Mouse (Mus musculus) CH12.LX (cell line): ENCODE results near the gene Arl15.

Experiments
- CTCF ChIP-seq, 2 experiments: IDR thresholded peaks in 1 of 2; conservative IDR thresholded peaks in 1 of 2; 2 replicates each; pipeline ENCODE4 v1.5.1; 2011 to 2012; ENCODE audit warnings: low read depth in 2 of 2, low read length in 2 of 2, improper control_type of control experiment in 1 of 2, inconsistent platforms in 1 of 2, mild to moderate bottlenecking in 1 of 2, moderate library complexity in 1 of 2
- EP300 ChIP-seq: IDR thresholded peaks from 2 replicates; pipeline ENCODE4 v1.6.1; 2011; ENCODE audit warnings: low read length, improper control_type of control experiment
- HCFC1 ChIP-seq: IDR thresholded peaks from 2 replicates; pipeline ENCODE4 v1.6.1; 2012; ENCODE audit warnings: low read depth, mild to moderate bottlenecking, inconsistent platforms, low read length, improper control_type of control experiment
- JUND ChIP-seq: conservative IDR thresholded peaks from 2 replicates; pipeline ENCODE4 v1.6.1; 2011; ENCODE audit warnings: low read depth, low read length, improper control_type of control experiment
- NELFE ChIP-seq: IDR thresholded peaks from 2 replicates; pipeline ENCODE4 v1.6.1; 2011; ENCODE audit warnings: low read depth, low read length, improper control_type of control experiment
- POLR2A ChIP-seq: IDR thresholded peaks from 2 replicates; pipeline ENCODE4 v1.6.1; 2011; ENCODE audit warnings: low read depth, mild to moderate bottlenecking, improper control_type of control experiment, low read length
- POLR2AphosphoS2 ChIP-seq: IDR thresholded peaks from 2 replicates; pipeline ENCODE4 v1.6.1; 2011; ENCODE audit warnings: low read depth, low read length, improper control_type of control experiment
- RCOR1 ChIP-seq: conservative IDR thresholded peaks from 2 replicates; pipeline ENCODE4 v1.6.1; 2012; ENCODE audit warnings: low read depth, mild to moderate bottlenecking, inconsistent platforms, low read length, improper control_type of control experiment
- USF1 ChIP-seq: IDR thresholded peaks from 2 replicates; pipeline ENCODE4 v1.6.1; 2014; ENCODE audit warnings: low read depth, mild to moderate bottlenecking, inconsistent platforms, low read length, improper control_type of control experiment
- ZMIZ1 ChIP-seq: IDR thresholded peaks from 2 replicates; pipeline ENCODE4 v1.6.1; 2012; ENCODE audit warnings: low read depth, mild to moderate bottlenecking, inconsistent platforms, low read length, improper control_type of control experiment

GRCm38 (mm10) chr13:113917868-113918411, 123.6 kb downstream of the Arl15 start:
- TF ChIP-seq CTCF (conservative IDR thresholded peaks at IDR 0.05 in 1 of 2, IDR thresholded peaks at IDR 0.05 in 1 of 2; ENCODE audit: low read depth in 2 of 2, low read length in 2 of 2) (no peak), POLR2AphosphoS2 (no peak), POLR2A (no peak), HCFC1 (no peak), JUND (no peak), ZMIZ1 (no peak), NELFE (no peak), EP300 (no peak), RCOR1 (no peak), USF1 (no peak)
